Mouse (Mus musculus) heart, embryonic 13.5 days (tissue): Measurements from ENCODE around the gene Fgd2. TPM values are rescaled to one million over a fixed set of nuclear protein-coding genes. Genes with fewer than 3 reads are reported as not detected.
A peak's percentile ranks its signal among the peaks of the same experiment; 100 is the strongest.
"Not testable (repeated sequence)": the region's sequence is repeated elsewhere in the genome, so short reads cannot be mapped to it uniquely, and the experiment has no call there.

Experiments
- ATAC-seq: fragments of 200-750 bp; cut with Nextera tagmentation; 2 replicates; pipeline ENCODE4 v1.8.0; 2017; ENCODE audit warnings: moderate TSS enrichment; ENCODE audit not compliant: insufficient number of reproducible peaks, low FRiP score, low TSS enrichment; ENCODE audit errors: extremely low read depth
- H3K27ac ChIP-seq: fragments of 300-500 bp; sonication (generic); replicated peaks from 2 replicates; pipeline ENCODE4 v1.5.1; 2015; ENCODE audit warnings: moderate library complexity, mild to moderate bottlenecking, inconsistent platforms
- H3K27me3 ChIP-seq: fragments of 300-500 bp; sonication (generic); replicated peaks from 2 replicates; pipeline ENCODE4 v1.6.1; 2015; ENCODE audit warnings: mild to moderate bottlenecking, inconsistent platforms
- H3K36me3 ChIP-seq: fragments of 300-500 bp; sonication (generic); 2 replicates; pipeline ENCODE4 v1.6.1; 2015; ENCODE audit warnings: mild to moderate bottlenecking, inconsistent platforms
- H3K4me1 ChIP-seq: fragments of 300-500 bp; sonication (generic); 2 replicates; pipeline ENCODE4 v1.6.1; 2015; ENCODE audit warnings: inconsistent platforms
- H3K4me2 ChIP-seq: fragments of 300-500 bp; sonication (generic); 2 replicates; pipeline ENCODE4 v1.6.1; 2015; ENCODE audit warnings: inconsistent platforms, mild to moderate bottlenecking, moderate library complexity
- H3K4me3 ChIP-seq: fragments of 300-500 bp; sonication (generic); 2 replicates; pipeline ENCODE4 v1.5.1; 2015; ENCODE audit warnings: moderate library complexity, mild to moderate bottlenecking, inconsistent platforms
- H3K9ac ChIP-seq: fragments of 300-500 bp; sonication (generic); 2 replicates; pipeline ENCODE4 v1.6.1; 2015; ENCODE audit warnings: inconsistent platforms, mild to moderate bottlenecking, moderate library complexity
- H3K9me3 ChIP-seq: fragments of 300-500 bp; sonication (generic); 2 replicates; pipeline ENCODE4 v1.6.1; 2016; ENCODE audit warnings: inconsistent platforms
- WGBS: fragments of 180-500 bp; shearing (Covaris S2); methylation state at CpG from one replicate; pipeline ENCODE4 v1.1.7; 2015; ENCODE audit warnings: mixed read lengths; 5-methylcytosine and 5-hydroxymethylcytosine counted together
- polyA plus RNA-seq: library from polyadenylated mRNA; unstranded; fragments of >200 nt; fragmentation: Nextera tagmentation; extraction: Ambion mirVana; gene quantifications from 2 replicates; pipeline ENCODE4 v1.2.1, GENCODE M21; 2015

Fgd2 gene
- 3.4 and 3.8 TPM in 2 replicates for polyA plus RNA-seq

- Histone ChIP-seq H3K27me3 (no peaks in the 10 kb centered on the region), H3K27ac (no peak within 1 kb of the TSS), H3K4me3 (peak within 1 kb of the TSS; percentile 8; the same call in 1 of the 2 replicates), H3K9me3 (no peaks in the 10 kb centered on the region), H3K4me1 (peaks cover 24% of the 10 kb centered on the region), H3K36me3 (no peaks in the 10 kb centered on the region), H3K9ac (peak within 1 kb of the TSS; percentile 37; the same call in 1 of the 2 replicates), H3K4me2 (no peak within 1 kb of the TSS)
- WGBS, result 18% methylated on average over 5 of the region's 5 CpGs
- ATAC-seq, result no peak
Observed at GRCm38 (mm10) chr17:29360761-29361221, at the start of gene Fgd2. Gene Fgd2 (plus strand): TSS chr17:29360914.

- H3K9me3 ChIP-seq, result peaks cover 5% of the 10 kb centered on the region; the same call in 1 of the 2 replicates
- no peak overlapping the region for H3K27ac ChIP-seq
- H3K4me1 ChIP-seq, result 0 out of 2 replicates have a peak, but pooled peaks cover 2% of the 10 kb centered on the region
- no peaks in the 10 kb centered on the region for H3K36me3 ChIP-seq
- H3K27me3 ChIP-seq, result 0 out of 2 replicates have a peak, but pooled peaks cover 4% of the 10 kb centered on the region
- H3K9ac ChIP-seq, result no peak overlapping the region
- 85% methylated on average over 8 of the region's 8 CpGs for WGBS
- no peak overlapping the region for H3K4me3 ChIP-seq
- H3K4me2 ChIP-seq, result no peak overlapping the region
- ATAC-seq, result no peak
Observed at GRCm38 (mm10) chr17:29311602-29312001, 49.1 kb upstream of the Fgd2 start.

DNA sequence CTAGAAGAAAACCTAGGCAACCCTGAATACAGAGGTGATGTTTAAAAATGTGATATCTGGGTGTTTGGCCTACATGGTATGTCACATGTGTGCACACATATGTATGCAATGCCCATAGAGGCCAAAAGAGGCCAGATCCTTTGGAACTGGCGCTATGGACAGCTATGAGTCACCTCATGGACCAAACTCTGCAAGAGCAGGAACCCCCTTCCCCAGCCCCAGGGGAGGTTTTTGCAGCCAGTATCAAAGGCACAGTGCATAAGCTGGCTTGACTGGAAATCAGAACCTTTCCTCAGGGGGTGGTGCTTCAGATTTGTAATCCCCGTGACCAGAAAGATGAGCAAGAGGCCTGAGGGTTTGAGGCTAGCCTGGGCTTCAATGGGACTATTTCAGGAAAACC, 48.6 kb upstream of the Fgd2 start:
- Histone ChIP-seq H3K27ac (no peak overlapping the region), H3K9me3 (peaks cover 5% of the 10 kb centered on the region; the same call in 1 of the 2 replicates), H3K4me2 (no peak overlapping the region), H3K4me1 (peaks cover 6% of the 10 kb centered on the region), H3K36me3 (no peaks in the 10 kb centered on the region), H3K9ac (no peak overlapping the region), H3K27me3 (0 out of 2 replicates have a peak, but pooled peaks cover 3% of the 10 kb centered on the region), H3K4me3 (no peak overlapping the region)
- 86% methylated on average over 2 of the region's 2 CpGs for WGBS
- ATAC-seq, result no peak

DNA sequence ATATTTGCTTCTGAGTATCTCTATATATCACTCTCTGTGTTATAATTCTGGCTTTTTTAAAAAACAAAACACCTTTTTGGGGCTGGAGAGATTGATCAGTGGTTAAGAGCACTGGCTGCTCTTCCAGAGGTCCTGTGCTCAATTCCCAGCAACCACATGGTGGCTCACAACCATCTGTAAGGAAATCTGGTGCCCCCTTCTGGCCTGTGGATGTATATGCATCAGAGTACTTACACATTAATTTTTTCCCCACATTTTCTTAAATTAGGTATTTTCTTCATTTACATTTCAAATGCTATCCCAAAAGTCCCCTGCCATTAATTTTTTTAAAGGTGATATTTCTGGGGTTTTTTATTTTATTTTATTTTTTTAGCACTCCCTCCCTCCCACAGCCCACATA, 47.4 kb upstream of the Fgd2 start:
- H3K27me3 ChIP-seq, result no peaks in the 10 kb centered on the region
- ATAC-seq, result no peak
- no peak overlapping the region for H3K9ac ChIP-seq
- H3K4me1 ChIP-seq, result peaks cover 6% of the 10 kb centered on the region
- no peak overlapping the region for H3K4me2 ChIP-seq
- peaks cover 5% of the 10 kb centered on the region; the same call in 1 of the 2 replicates for H3K9me3 ChIP-seq
- H3K27ac ChIP-seq, result no peak overlapping the region
- H3K36me3 ChIP-seq, result no peaks in the 10 kb centered on the region
- H3K4me3 ChIP-seq, result no peak overlapping the region

DNA sequence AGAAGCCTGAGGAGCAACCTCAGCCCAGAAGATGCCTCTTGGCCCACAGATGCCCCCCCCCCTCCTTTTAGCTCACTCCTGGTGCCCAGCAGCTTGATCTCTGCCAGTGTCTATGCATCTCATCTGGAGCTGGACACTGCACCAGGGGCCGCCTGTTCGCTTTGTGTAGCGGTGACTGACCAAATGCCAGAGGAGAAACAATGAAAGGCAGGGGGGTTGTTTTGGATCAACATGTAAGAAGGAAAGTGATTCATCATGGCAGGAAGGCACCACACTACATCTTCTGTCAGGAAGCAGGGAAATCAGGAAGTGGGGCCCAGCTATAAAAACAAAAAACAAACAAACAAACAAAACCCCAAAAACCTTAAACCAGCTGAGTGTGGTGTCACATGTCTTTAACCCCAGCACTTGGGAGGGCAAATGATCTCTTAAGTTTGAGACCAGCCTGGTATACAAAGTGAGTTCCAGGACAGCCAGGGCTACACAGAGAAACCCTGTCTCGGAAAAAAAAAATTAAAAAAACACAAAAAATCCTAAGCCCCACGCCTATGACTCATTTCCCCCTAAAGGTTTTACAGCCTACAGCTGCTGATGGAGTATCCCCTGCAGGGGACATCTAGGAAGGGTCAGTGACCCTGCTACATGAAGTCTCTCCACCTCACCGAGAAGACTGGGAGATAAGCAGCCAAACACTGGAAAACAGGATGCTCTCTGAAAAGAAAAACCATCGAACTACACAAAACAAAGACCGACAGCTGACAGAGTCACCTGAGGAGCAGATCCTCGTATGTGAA, 44.8 kb upstream of the Fgd2 start:
- WGBS, result 44% methylated on average over 9 of the region's 9 CpGs
- H3K27ac ChIP-seq, result peak overlapping the region; percentile 74
- H3K4me3 ChIP-seq, result no peak overlapping the region
- peaks cover 18% of the 10 kb centered on the region for H3K4me1 ChIP-seq
- ATAC-seq, result no peak
- H3K36me3 ChIP-seq, result no peaks in the 10 kb centered on the region
- peaks cover 5% of the 10 kb centered on the region; the same call in 1 of the 2 replicates for H3K9me3 ChIP-seq
- no peak overlapping the region for H3K9ac ChIP-seq
- peaks cover 23% of the 10 kb centered on the region for H3K27me3 ChIP-seq
- H3K4me2 ChIP-seq, result no peak overlapping the region

GRCm38 (mm10) chr17:29316891-29317290, 43.8 kb upstream of the Fgd2 start:
- Histone ChIP-seq H3K4me2 (no peak overlapping the region), H3K4me1 (peaks cover 19% of the 10 kb centered on the region), H3K9ac (no peak overlapping the region), H3K9me3 (peaks cover 5% of the 10 kb centered on the region; the same call in 1 of the 2 replicates), H3K27ac (peak overlapping the region; percentile 74), H3K4me3 (no peak overlapping the region), H3K27me3 (peaks cover 33% of the 10 kb centered on the region), H3K36me3 (no peaks in the 10 kb centered on the region)
- no peak for ATAC-seq
- WGBS, result 61% methylated on average over 3 of the region's 3 CpGs

- not testable (repeated sequence) for H3K36me3 ChIP-seq, H3K9me3 ChIP-seq, H3K4me2 ChIP-seq, ATAC-seq, H3K4me3 ChIP-seq, H3K9ac ChIP-seq
- H3K27ac ChIP-seq, result peak within 1 kb of the TSS; percentile 74
- H3K4me1 ChIP-seq, result peaks cover 24% of the 10 kb centered on the region
- H3K27me3 ChIP-seq, result peaks cover 38% of the 10 kb centered on the region
- WGBS, result 76% methylated on average over 3 of the region's 3 CpGs
Observed at GRCm38 (mm10) chr17:29317380-29317779, 43.3 kb upstream of the Fgd2 start, which contains the start of gene Pi16. Gene Pi16 (plus strand): TSS chr17:29317680.

- 43% methylated on average over 6 of the region's 6 CpGs for WGBS
- Histone ChIP-seq H3K4me2 (no peak overlapping the region), H3K4me1 (peaks cover 32% of the 10 kb centered on the region), H3K27ac (no peak overlapping the region), H3K36me3 (no peaks in the 10 kb centered on the region), H3K9me3 (no peaks in the 10 kb centered on the region), H3K9ac (no peak overlapping the region), H3K27me3 (peaks cover 48% of the 10 kb centered on the region), H3K4me3 (no peak overlapping the region)
- no peak for ATAC-seq
Observed at GRCm38 (mm10) chr17:29318731-29319250, 41.9 kb upstream of the Fgd2 start.

DNA sequence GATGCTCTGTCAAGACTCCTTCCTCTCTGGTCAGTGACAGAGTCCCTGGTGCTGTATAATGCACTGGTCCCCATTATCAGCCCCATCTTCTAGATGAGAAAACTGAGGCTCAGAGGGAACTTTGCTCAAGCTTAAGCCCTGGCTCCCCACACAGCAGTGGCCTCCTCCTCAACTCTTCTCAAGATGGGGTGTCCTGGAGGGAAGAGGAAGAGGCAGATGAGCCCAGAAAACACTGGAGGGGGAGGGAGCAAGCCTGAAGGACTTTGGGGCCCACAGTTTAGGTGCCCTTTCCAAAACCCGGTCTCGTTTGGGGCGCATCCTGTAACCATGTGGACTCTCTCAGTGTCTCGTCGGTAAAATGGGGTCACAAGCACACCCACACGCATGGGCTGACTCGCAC, 41.2 kb upstream of the Fgd2 start:
- Histone ChIP-seq H3K4me3 (no peak overlapping the region), H3K9ac (no peak overlapping the region), H3K9me3 (no peaks in the 10 kb centered on the region), H3K4me1 (peaks cover 32% of the 10 kb centered on the region), H3K27me3 (peaks cover 48% of the 10 kb centered on the region), H3K4me2 (no peak overlapping the region), H3K36me3 (no peaks in the 10 kb centered on the region), H3K27ac (no peak overlapping the region)
- WGBS, result 77% methylated on average over 7 of the region's 7 CpGs
- no peak for ATAC-seq

- 46% methylated on average over 8 of the region's 8 CpGs for WGBS
- no peak for ATAC-seq
Observed at GRCm38 (mm10) chr17:29319881-29320639, 40.7 kb upstream of the Fgd2 start.

More at GRCm38 (mm10) chr17:29319881-29320639, 40.7 kb upstream of the Fgd2 start:
- Histone ChIP-seq H3K9ac (no peak overlapping the region), H3K36me3 (no peaks in the 10 kb centered on the region), H3K4me2 (no peak overlapping the region), H3K27ac (no peak overlapping the region), H3K27me3 (peaks cover 48% of the 10 kb centered on the region), H3K4me1 (peaks cover 32% of the 10 kb centered on the region), H3K4me3 (no peak overlapping the region), H3K9me3 (no peaks in the 10 kb centered on the region)
